Mouse (Mus musculus): Measurements from ENCODE around the gene Tet3.

Gene Tet3

GRCm38 (mm10) chr6:83415356-83415940 lies 43.4 kb downstream of the Tet3 start:
- DNase-seq (ENCODE audit: low read depth, low spot score), result no peak

GRCm38 (mm10) chr6:83414601-83415355 lies 44.1 kb downstream of the Tet3 start:
- no peak for DNase-seq (ENCODE audit: low read depth, low spot score)

- no peak for DNase-seq (ENCODE audit: low read depth, low spot score)
Observed at GRCm38 (mm10) chr6:83413686-83414085, 45.2 kb downstream of the Tet3 start.

GRCm38 (mm10) chr6:83412854-83413401 lies 46.0 kb downstream of the Tet3 start:
- no peak for DNase-seq (ENCODE audit: low read depth, low spot score)

GRCm38 (mm10) chr6:83412362-83412853 lies 46.5 kb downstream of the Tet3 start:
- DNase-seq (ENCODE audit: low read depth, low spot score), result no peak

DNA sequence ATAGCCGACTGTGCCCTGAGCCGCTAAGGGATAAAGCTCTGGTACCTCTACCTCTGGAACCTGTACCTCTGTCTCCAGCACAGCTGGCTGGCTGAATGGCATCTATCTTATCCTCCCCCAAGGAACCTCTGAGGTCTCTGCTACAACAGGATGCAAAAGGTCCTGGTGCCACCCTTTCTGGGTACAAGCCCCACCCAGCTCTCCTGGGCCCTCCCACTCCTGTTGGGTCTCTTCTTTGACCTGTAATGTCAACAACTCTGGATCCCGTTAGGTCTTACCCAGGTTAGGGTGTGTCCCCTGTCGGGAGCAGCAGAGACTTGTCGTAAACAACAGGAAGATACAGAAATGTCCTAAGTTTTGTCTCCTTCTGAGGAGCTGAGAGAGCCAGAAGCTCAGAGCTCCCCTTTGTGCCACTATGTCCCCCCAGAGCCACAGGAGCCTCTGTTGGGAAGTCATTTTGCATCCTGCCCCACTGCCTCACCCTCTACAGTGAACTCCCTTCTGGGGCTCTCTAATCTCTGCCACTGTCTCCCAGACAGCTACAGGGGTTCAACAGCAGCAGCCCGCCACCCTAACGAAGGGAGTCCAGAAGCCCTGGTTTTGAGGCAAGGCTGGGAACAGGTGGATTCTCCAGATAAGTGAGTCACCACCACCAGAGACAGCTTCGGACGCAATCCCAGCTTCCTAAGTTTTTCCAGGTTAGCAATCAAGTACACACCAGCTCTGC lies 47.1 kb downstream of the Tet3 start:
- no peak for DNase-seq (ENCODE audit: low read depth, low spot score)

DNA sequence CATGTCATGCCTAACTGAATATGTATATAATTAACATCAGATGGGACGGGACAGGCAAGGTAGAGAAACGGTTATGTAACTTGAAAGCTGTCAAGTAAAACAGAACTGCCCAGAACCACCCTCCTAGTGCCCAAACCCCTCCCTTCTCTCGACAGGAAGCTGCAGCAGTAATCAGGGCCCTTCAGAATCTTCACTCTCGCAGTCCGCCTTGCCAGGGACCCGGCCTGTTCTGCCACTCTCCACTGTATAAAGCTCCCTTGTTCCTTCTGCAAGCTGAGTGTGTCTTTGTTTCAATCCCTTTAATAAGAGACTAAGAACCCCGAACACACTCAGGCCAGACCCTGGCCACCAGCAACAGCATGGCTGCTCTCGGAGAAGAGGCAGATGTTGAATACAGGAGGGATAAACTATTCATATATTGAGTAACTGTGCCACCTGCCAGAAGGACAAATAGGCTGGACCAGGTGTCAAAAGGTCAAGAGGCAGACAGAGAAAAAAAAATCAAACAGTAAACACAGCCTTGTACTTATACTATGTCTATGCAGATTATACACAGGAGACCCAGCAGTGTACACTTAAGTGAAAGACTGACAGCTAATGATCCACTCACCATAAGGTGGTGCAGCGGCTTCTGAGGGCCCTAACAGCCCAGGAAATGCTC lies 48.7 kb downstream of the Tet3 start:
- DNase-seq (ENCODE audit: low read depth, low spot score), result no peak

- DNase-seq (ENCODE audit: low read depth, low spot score), result no peak
Observed at GRCm38 (mm10) chr6:83408510-83408909, 50.4 kb downstream of the Tet3 start.

DNA sequence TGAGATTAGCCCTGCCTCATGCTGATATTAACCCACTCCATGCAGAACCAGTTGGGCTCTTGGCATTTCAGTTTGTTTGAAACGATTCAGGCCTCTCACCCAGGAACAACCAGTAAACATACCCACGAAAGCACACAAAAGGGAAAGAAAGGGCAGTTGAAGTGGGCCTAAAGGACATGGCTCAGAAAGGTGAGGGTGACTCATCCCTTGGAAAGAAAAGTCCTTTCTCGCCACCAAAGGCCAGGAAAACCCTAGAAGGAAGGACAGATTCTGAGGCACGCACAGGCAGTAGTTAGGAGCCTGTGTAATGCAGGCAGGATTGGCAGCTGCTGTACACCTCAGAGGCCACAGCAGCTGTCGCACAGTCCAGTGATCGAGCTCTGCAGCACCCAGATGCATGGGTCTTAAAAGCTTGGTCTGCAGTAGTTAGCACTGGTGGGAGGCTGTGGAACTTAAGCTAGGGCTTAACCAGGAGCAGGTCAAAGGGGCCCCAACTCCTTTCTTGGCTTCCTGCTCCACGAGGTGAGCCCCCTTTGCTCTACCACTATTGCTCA lies 53.3 kb downstream of the Tet3 start:
- no peak for DNase-seq (ENCODE audit: low read depth, low spot score)

- no peak for DNase-seq (ENCODE audit: low read depth, low spot score)
Observed at GRCm38 (mm10) chr6:83404571-83404970, 54.3 kb downstream of the Tet3 start.

GRCm38 (mm10) chr6:83403481-83403880 lies 55.4 kb downstream of the Tet3 start:
- DNase-seq (ENCODE audit: low read depth, low spot score), result no peak

- DNase-seq (ENCODE audit: low read depth, low spot score), result no peak
Observed at GRCm38 (mm10) chr6:83399790-83400189, 59.1 kb downstream of the Tet3 start.

DNA sequence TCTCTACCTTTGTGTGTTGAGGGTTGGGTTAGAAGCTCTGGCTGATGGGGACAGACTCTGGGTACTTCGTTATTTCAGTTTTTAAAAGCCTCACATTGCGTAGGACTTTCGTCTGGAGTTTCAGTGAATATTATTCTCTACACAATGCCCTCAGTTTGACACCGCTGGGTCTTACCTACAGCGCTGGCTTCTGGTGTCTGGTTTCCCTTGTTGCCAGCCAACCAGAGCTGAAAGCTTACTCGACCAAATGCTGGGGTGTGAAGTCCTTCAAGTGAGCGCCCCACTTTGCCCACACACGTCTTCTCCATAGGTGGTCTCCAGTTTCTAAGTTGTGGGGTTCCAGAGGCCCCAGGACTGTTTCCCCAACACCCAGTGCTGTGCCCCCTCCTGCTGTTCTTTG lies 61.2 kb downstream of the Tet3 start:
- no peak for DNase-seq (ENCODE audit: low read depth, low spot score)

GRCm38 (mm10) chr6:83396711-83397110 lies 62.2 kb downstream of the Tet3 start:
- DNase-seq (ENCODE audit: low read depth, low spot score), result no peak

DNA sequence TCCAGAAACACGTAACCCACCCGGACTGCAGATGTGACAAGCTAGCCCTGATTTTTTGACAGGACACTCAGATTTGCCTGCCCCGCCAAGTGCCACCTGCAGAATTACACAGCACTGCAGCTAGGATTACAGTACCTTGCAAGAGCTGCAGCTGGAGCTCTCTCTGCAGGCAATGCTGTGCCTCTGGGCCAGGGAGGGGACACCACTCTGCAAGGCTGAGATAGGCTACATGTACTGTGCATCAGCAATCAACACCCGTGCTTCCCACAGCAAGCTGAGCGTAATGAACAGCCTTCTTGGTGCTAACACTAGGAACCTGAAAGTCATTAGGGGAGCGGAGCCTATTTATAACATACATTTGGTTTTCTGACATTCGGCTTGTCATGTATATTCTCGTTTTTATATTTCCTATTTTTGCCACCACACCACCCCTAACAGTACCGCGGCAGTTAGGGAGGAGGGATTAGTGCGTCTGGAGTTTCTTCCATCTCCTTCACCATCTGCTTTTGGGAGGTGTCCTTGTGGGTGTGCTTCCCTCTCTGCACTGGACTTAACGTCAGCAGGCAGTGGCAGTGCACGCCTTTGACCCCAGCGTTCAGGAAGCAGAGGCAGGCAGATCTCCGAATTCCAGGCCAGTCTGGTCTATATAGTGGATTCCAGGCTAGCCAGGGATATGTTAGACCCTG lies 63.2 kb downstream of the Tet3 start:
- no peak for DNase-seq (ENCODE audit: low read depth, low spot score)

- DNase-seq (ENCODE audit: low read depth, low spot score), result no peak
Observed at GRCm38 (mm10) chr6:83394122-83394521, 64.8 kb downstream of the Tet3 start.

DNA sequence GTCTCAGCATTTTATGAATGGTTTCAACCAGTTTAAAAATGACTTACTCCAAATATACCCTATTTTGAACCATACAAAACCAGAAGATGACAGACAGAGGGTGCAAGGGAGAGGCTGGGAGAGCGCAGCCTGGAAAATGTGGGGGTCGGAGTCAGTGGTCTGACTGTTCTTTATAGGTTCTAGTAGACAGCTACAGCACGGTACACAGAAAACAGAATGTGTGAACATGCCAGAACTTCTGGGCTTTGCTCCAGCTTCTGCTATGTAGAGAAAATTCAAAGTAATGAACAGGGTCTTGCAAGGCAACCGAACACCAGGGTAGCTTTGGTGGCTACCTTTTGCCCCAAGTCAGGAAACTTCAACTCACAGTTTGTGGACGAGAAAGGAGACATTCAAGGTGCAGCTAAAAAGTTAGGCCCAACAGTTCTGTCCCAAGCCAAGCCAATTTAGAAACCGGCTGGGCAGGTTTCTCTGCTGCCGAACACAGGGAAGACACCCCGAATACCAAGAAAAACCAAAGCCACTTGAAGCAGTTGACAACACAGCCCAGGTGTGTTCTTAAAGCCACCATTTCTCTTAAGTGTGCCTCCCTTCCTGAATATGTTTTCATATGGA lies 66.6 kb downstream of the Tet3 start:
- no peak for DNase-seq (ENCODE audit: low read depth, low spot score)

GRCm38 (mm10) chr6:83385569-83386090 lies 73.3 kb downstream of the Tet3 start:
- DNase-seq (ENCODE audit: low read depth, low spot score), result no peak

GRCm38 (mm10) chr6:83381510-83382491 lies 77.1 kb downstream of the Tet3 start:
- DNase-seq (ENCODE audit: low read depth, low spot score), result no peak

All from retina, adult 2 months (tissue).